Mouse (Mus musculus) cerebellum, postnatal 4 days (tissue): ENCODE data around the gene Kcnma1.

ENCODE experiments used
- DNase-seq, 2 experiments: peaks; one replicate each; pipeline ENCODE4 v3.0.0; 2022; ENCODE audit warnings: low spot score in 2 of 2, mixed read lengths in 1 of 2

Gene Kcnma1

DNA sequence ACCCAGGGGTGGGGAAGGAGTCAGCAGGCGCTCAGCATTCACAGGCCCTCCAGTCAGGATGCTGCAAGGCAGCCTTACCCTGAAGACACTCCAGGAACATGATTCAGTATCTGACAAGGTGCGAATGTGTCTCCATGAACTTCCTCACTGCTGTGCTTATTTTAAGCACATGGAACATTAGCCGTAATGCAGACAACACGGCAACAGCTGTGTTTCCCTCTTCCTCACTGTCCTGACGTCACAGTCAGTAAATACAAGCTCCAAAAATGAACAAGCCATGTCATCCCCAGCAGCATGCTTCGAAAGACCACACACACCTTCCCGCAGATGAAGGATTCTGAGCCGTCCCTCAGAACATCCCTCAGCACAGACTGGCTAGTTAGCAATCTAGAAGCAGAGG, 47.8 kb downstream of the Kcnma1 start:
- no peak for DNase-seq

DNA sequence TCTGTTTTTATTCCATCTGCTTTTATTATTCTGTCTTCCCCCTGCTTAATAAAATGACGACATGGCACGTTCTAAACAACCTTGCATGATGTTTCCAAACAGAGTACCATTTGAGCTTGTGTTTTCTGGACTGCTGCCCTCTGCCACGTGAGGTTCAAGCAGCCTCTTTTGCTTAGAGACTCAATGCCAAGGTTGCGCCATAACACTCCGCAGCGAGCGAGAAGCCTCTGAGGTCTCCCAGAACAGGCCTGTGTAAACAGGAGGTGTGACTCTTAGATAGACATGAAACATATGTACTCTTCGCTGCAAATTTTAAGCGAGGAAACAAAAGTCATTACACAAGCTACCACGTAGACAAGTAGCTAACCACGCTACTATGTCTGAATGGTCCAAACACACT, 55.2 kb downstream of the Kcnma1 start:
- no peak for DNase-seq

DNA sequence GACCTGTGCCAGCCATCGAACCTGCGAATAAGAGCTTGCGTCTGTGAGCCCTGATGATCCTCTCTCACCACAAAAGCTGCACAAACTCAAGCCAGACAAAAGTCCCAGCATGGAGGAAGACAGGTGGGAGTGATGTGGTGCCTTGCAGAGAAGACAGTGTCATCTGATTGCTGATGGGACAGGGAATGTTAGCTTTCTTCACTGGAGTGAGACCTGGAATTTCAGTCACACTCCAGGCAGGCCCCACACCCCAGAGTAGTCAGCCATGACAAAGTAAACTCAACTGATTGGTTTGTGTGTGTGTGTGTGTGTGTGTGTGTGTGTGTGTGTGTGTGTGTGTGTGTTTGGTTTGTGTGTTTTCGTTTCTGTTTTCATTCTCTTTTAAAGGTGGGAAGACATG, 57.0 kb downstream of the Kcnma1 start:
- no peak for DNase-seq

DNA sequence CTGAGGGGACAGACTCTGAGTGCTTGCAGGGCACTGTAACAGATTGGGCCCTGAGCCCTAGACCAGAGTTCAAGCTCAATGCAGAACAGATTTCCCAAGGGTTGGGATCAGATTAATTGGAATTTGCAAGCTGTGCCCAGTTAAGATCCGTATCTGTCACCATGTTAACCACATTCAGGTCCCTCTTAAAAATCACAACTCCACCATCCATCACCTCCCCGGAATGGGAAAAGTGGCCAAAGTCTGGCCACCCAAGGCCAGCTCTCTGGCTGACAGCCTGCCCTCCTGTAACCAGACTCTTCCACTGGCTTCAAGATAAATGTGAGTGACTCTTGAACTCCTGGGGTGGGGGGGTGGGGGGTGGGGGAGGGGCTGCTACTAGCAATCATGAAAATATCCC, 70.4 kb downstream of the Kcnma1 start:
- DNase-seq, result no peak

DNA sequence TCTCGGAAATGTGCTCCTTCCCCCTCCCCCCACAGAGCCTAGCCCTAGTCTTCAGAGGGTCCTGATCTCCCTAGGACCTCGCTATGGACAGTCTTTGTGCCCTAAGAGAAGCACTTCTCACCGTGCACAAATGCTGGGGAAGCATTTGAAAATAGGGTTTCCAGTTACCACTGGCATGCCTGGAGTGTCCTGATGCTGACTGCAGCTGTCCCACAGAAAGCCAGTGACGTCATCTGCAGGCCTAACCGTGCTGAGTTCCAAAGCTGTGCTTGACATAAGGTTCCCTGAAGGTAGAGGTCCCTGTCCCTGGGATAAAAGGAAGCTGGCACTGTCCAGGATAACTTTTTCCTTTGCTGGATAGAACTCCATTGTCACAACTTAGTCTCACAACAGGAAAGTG, 71.1 kb downstream of the Kcnma1 start:
- DNase-seq, result no peak

DNA sequence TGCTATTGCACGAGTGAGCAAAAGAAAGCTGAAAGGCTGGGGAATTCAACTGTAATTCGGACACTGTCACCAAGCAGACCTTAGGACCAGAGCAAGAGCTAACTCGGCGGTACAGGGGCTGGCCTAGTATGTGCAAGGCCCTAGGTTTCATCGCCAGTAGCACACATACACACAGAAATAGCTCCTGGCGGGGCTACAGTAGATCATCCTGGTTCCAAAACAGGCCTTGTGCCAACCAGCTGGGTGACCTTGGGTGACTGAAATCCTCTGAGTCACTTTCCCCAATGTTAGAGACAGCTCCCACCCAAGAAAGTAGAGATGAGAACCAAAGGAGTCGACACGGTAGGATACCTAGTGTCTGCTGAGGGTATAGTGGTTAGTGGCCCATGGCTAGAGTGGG, 72.2 kb downstream of the Kcnma1 start:
- DNase-seq, result no peak

DNA sequence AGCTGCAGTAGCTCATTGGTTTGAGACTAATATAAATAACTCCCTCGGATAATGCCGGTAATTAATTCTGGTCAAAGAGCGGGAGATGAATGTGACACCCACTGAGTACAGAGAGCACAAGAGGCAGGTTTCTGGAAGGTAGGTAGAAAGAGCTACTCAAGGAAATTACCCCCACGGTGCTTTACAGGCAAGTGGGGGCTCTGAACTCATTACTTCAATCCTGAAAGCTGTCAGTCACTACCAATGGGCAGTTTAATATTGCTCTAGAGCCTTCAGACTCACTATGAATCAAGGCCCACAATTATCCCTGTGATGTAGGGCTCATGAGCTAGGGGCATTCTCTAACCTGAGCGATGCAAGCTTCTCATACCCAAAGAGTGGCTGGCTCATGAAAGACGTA, 79.3 kb downstream of the Kcnma1 start:
- DNase-seq, result no peak

DNA sequence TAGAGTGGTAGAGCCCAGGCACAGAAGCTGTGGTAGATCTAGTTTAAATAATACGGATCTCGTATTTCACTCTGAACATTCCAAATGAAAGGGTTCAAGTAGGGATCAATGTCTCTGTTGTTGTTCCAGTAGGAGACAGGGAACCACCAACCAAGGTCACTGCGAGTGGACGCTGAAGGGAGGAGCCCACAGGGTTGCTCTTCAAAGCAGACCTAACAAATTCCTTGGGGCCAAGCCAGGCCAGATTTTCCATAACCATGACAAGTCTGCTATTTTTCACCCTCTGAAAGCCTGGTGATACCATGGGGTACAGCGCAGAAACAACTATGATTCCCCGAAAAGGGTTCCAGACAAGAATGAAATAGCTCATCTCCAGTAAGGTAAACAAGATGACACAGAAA, 82.6 kb downstream of the Kcnma1 start:
- DNase-seq, result no peak

DNA sequence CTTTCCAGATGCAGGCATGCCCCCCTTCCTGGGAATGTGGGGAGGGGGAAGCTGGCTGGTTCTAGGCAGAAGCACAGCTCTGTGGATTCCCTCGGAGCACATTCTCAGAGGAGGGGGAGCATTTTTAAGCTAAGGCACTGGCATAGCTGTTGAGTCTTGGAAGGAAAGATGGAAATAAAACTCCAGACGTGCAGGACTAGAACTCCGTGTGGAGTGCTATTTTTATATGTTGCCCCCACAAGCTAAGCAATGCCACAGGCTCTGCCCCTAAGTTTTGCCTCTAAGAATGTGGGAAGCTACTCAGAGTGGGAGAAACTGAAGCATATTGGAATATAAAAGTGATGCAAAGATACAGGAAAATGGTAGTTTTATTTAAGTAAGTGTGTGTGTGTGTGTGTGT, 85.1 kb downstream of the Kcnma1 start:
- DNase-seq, result no peak

DNA sequence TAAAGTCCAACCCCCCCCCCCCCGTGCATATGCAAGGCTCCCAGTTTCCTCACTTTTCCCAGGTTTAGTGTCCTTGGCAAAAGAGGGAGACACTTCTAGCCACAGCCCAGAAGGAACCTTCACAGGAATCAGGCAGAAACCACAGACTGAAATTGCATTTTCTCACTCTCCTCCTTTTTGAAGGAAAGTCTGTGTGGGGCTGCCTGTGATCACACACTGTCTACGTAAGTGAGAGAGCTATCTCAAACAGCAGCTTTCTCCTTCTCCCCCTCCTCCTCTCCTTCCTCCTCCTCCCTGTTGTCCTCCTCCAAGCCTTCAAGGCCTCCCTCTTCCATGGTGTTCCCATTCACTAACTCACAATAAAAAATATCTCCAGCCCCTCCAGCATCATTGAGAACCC, 90.9 kb downstream of the Kcnma1 start:
- no peak for DNase-seq

DNA sequence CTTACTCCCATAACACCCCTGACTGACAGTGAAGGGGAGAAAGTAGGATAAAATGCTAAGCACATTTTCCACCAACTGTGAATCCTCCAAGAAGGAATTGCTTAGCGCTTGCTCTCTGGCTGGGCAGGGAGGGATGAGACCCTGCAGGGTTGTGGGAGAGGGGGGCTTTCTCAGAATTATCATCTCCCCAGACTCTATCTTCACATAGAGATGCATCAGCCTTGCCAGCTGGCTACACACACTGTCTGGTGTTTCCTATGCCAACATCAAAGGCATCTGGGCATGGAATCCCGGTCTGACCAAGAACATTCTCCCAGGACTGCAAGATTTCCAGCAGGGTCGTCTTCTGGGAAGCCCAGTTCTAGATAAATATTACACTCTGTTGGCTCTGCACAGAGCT, 91.5 kb downstream of the Kcnma1 start:
- DNase-seq, result no peak

DNA sequence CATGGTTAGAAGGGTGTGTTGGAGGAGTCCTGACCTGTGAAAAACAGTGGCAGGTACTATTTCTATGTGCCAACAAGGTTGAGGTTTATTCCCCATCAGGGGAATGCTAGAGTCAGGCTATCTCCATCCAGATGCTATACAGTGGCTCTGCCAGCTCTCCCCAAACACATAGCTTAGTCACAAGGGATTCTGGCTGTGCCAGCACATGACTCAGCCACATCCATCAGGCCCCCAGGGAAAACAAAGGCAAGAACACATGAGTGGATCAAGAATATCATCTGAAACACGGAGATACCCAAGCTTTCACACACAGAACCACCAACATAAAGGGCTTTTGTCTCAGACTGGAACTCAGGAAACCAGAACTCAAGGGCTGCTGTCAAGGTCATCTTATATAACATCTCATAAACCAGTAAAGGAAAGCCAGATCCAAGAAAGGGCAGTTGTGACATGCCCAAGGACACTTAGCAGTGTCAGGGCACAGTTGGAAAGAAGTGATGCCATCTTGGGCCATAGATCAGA, 103.1 kb downstream of the Kcnma1 start:
- no peak for DNase-seq

DNA sequence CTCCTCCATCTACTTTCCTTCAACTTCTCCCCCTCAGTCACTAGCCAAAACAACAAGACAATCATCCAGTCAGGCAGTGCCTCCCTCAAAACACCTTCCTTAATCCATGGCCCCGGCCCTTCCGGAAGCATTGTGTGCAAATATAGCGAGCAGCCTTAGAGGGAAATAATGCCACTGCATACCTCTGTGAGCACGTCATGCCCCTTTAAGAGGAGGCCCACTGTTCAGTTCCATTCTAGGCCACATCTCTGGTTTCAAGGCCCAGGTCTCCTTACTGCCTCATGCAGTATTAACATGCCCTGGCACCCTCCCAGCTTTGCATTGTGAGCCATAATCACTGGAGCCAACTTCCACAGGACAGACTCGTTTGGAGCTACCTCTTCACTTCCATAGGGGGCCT, 105.7 kb downstream of the Kcnma1 start:
- DNase-seq, result no peak

DNA sequence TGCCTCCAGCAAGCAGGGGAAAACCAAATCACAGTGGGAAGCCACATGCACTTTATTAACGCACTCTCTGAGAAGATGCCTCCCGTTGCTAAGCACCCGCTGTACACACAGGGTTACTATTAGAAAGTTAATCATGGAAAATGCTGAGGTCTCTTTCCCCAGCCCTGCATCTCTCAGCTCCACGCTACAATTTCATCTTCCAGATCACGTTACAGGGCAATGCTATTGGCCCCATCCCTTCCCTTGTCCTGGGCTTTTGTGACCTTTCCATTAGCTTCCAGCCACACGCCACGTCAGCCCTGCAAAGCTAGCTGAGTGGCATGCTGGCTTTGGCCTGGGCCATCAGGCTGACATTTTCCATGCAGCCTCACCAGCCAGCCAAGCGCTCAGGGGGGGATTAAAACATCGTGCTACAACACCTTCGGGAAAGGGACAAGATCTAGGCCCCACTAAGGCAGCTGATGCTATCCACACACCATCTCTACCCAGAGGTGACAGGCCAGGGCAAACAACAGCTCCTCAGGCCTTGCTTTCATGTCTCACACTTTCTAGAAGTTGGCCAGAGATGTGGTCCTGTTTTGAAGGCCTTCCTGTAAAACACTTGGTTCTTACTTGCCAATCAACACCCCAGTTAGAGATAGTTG, 111.5 kb downstream of the Kcnma1 start:
- DNase-seq, result no peak

DNA sequence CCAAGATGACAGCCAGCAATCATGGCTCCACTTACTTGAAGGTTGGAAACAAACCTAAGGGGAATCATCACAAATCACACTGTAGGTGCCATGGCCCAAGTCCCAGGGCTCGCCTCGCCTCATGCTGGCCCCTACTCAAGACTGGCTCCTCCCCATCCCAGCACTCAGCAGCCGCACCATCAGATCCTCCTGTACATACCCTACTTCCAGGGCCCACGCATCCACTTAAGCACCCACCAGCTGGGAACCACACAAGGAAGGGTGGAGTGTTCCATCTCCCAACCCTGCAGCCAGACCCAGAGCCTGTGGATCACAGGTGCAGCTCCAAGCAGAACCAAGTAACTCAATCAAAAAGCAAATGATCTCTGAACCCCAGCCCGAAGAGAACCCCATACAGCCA, 114.8 kb downstream of the Kcnma1 start:
- DNase-seq, result no peak

DNA sequence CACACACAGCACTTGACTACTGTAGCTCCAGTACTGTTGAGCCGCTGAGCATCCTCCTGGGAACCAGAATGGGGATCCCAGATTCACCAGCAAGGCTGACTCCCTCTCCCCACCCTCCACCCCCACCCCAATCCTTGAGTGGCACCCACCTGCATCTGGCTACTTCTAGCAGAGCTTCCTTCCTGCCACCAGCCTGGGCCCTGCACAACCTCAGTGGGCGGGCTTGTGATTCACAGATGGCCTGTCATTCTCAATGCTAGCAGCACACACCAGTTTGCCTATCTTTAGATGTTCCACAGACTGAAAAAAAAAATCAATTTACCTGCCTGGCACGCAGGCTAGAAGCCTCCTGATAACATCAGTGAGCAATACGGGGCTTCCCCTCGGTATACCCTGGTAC, 116.5 kb downstream of the Kcnma1 start:
- DNase-seq, result no peak

DNA sequence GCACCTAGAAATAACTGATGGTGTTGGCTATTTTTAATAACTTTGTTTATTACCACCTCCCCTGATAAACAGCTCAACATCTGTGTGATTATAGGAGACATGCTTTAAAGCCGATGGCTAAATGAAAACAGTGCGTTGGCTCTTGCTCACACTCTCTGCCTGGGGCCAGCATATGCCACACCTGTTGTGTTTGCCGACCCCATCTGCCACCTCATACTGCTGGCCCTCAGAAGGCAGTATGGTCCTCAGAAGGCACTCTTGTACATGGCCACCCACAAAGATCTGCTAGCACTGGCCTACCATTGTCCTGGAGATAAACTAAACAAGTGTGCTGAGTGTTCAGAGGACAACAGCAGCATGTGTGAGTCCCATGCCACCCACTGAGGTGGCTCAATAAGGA, 118.3 kb downstream of the Kcnma1 start:
- no peak for DNase-seq

DNA sequence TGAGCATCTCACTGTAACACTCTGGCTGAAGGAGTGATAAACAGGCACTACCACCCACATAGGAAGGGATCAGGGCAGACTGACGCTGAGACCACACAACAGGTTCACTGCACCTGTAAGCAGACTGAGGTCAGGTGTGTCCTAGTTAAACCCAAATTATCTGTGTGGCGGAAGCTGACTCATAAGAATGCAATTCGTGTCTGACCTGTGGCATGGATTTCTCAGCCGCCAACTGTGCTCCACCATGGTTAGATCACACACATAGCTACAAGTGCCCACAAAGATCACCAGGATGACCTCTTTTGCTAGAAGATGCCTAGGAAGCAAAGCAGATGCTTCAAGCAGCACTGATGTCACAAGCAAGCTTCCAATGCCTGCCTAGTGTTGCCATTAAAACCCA, 128.2 kb downstream of the Kcnma1 start:
- DNase-seq, result no peak

DNA sequence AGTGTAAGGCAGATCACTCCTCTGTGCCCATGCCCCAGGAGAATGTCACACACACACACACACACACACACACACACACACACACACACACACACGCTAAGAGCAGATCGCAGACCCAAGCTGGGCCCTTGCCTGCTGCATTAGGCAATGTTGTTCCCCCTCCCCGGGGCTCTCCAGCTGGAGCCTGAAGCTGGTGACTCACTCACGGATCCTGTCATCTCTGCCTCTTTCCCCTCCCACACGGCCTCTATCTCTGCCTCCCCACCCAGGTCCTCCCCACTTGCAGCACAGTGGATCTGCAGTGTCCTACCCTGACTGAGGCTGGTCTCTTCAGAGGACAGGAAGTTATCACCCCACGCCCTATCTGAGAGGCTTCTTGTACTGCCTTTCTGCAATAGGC, 128.8 kb downstream of the Kcnma1 start:
- DNase-seq, result no peak

DNA sequence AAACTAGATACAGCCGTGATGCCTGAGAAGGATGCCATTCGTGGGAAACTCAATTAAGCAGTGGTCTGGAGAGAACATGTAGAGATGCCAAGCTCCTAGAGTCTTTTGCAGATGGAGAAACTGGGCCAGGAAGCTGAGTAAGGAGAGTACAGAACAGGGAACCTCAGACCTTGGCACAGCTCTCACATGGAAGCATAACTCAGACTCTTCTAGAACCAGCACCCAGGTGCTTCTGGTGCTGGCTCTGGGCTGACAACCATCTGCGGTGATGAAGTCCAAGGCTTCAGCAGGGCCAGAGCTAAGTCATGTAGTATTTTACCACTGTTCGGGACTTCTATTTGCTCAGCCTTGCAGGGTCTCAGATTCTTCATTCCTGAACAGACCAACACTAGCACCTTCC, 129.2 kb downstream of the Kcnma1 start:
- no peak for DNase-seq

DNA sequence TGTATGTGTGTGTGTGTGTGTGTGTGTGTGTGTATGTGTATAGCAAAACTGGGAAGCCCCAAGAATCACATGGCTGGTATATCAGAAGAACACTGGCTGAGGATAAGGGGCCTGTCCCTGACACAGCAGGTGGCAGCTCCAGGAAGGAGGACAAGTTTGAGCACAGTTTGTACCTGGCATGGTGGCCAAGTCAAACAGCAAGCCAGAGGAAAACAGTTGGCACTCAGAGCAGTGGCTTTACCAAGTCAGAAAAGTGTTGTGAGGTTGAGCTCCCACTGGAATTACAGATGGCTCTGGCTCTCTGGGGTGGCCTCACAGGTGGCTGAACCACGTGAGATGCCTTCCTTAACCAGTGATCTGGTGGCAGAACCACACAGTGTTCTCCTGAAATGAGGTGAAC, 132.3 kb downstream of the Kcnma1 start:
- DNase-seq, result no peak

DNA sequence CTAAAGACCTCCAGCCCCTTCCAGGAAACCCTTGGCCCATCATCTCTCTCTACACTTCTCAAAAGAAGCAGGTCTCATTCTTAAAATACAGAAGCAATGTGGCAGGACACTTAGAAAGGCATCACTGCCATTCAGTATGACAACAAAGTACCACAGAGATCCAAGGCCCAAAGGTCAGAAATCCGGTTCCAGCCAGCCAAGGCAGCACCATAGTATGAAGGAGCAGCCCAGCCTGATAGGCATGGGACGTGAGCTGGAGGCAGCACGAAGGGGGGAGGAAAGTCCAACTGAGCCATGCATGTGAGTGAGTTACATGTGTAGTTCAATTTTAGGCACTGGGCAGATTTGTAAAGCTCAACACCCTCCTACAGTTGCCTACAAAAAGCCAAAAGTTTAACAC, 135.0 kb downstream of the Kcnma1 start:
- no peak for DNase-seq

DNA sequence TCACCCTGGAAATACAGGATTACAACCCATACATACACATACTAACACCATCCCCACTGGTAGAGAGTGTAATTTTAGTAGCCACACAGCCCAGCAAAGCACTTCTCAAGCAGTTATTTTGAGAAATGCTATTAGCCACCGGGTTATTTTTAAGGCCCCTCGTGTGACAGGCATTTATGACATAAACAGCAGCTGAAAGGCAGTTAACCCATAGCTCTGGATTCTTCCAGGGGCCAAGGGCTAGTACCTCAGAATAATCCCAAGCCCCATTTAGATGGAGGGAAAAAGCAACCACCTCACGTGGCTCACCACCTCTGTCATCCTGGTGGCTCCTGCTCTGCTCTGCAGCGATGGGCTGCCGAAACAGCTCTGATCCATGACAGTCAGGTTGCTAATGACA, 136.7 kb downstream of the Kcnma1 start:
- no peak for DNase-seq

DNA sequence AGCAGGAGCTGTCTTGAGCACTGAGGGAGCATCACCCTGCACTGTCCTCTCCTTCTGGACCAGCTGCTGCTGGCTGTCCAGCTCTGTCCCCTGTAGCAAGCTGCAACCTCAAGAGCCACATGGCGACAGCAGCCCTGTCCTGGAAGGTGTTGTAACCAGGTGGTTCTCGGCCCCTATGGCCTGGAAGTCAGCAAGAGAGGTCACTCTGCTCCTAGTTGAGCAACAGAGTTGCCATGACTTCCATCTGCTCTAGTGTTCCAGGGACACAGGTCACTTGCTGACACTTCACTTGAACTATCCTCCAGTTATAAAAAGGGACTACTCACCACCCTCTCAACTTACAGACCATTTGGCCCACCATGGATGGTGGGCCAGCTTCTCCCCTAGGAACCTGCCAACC, 139.7 kb downstream of the Kcnma1 start:
- no peak for DNase-seq
